Mouse (Mus musculus): ENCODE measurements around the gene Gm4302.
"Not testable (repeated sequence)": the region's sequence is repeated elsewhere in the genome, so short reads cannot be mapped to it uniquely, and the experiment has no call there.

The Gm4302 gene

GRCm38 (mm10) chr10:100340536-100340935 is at the start of gene Gm4302:
Gene Gm4302, plus strand, starts transcription at chr10:100340836.
- DNase-seq (ENCODE audit: low read depth, low spot score), result not testable (repeated sequence)

GRCm38 (mm10) chr10:100296105-100296504 is 44.5 kb upstream of the Gm4302 start:
- DNase-seq (ENCODE audit: low read depth, low spot score), result no peak

GRCm38 (mm10) chr10:100300106-100300505 is 40.5 kb upstream of the Gm4302 start:
- not testable (repeated sequence) for DNase-seq (ENCODE audit: low read depth, low spot score)

- not testable (repeated sequence) for DNase-seq (ENCODE audit: low read depth, low spot score)
Measured at GRCm38 (mm10) chr10:100335376-100335775, 5.3 kb upstream of the Gm4302 start, which contains the start of gene Gm4301. Gene Gm4301, plus strand, starts transcription at chr10:100335676.

- not testable (repeated sequence) for DNase-seq (ENCODE audit: low read depth, low spot score)
Measured at GRCm38 (mm10) chr10:100345672-100346071, 5.0 kb downstream of the Gm4302 start, which contains the start of gene Gm4303. Gene Gm4303, plus strand, starts transcription at chr10:100345972.

- DNase-seq (ENCODE audit: low read depth, low spot score), result not testable (repeated sequence)
Measured at GRCm38 (mm10) chr10:100350793-100351192, 10.2 kb downstream of the Gm4302 start, which contains the start of gene Gm4305. Gene Gm4305, plus strand, starts transcription at chr10:100351093.

GRCm38 (mm10) chr10:100356841-100357240 is 16.2 kb downstream of the Gm4302 start:
- DNase-seq (ENCODE audit: low read depth, low spot score), result not testable (repeated sequence)

- not testable (repeated sequence) for DNase-seq (ENCODE audit: low read depth, low spot score)
Measured at GRCm38 (mm10) chr10:100361038-100361437, 20.4 kb downstream of the Gm4302 start, which contains the start of gene Gm4307. Gene Gm4307, plus strand, starts transcription at chr10:100361338.

- not testable (repeated sequence) for DNase-seq (ENCODE audit: low read depth, low spot score)
Measured at GRCm38 (mm10) chr10:100382460-100382859, 41.8 kb downstream of the Gm4302 start, which contains the start of gene Gm4312. Gene Gm4312, minus strand, starts transcription at chr10:100382560.

All from embryo, embryonic 11.5 days (tissue).